Mouse (Mus musculus): Measurements from ENCODE around the gene Bag5.

- no peak for TF ChIP-seq CTCF (IDR thresholded peaks at IDR 0.05; ENCODE audit: control insufficient read depth, insufficient read depth, insufficient replicate concordance, low read depth, low read length)
- no peak for TF ChIP-seq POLR2A (IDR thresholded peaks at IDR 0.05; ENCODE audit: control insufficient read depth, low read depth, low read length)
Observed at GRCm38 (mm10) chr12:111674850-111675486, 38.1 kb downstream of the Bag5 start.

All from testis, adult 2 months (tissue).